Mouse (Mus musculus) cerebellum, adult 11-12 months (tissue): ENCODE measurements at regions not wholly inside any gene's neighbourhood (a gene's known extent, or its start where the extent isn't known, plus 50 kb on each side); places are given as distances from the start of the nearest gene placed in this dataset.

ENCODE experiments used
- DNase-seq: peaks from one replicate; pipeline ENCODE4 v3.0.0; 2022

DNA sequence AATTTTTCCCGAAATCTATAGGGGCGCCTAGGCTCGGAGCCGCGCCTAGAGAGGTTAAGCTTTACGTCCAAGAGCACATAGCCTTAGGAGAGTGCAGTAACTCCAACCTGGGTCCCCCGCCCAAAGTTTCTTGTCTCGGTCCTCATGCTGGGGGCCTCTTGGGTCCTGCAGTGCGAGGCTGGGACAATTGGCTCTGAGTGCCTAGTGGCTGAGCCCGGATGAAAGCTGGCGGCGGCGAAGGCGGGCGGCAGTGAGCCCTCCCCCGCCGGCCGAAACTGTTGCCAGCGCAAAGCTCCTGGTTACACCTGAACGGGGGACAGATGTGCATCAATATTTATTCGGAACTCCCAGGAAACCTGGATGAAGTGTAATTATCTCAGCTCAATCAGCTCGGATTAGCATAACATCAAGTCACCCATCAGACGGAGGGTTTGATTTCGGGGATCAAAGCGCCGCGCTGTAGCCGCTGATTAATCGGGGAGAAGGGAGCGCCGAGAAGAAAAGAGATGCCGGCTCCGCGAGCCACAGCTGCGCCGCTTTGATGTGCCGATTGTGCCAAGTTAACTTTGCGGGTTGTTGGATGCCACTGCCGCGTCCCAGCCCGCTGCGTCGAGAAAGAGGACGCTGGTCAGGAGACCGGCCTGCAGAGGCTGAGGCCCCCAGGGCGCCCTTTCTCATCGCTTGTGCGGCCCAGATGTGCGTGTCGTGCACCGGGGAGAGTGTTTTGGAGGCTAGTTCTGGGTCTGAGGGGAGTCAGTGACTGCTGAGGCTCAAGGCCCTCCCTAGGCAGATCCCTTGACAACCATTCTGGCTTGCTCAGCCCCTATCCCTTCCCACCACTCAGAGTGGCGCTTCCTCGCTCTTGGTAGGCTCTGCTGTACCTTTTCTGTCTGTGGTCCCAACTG lies 123.7 kb upstream of the 4931429L15Rik start:
- DNase-seq, result no peak

GRCm38 (mm10) chr9:46442739-46443181 lies 123.0 kb upstream of the 4931429L15Rik start:
- no peak for DNase-seq

DNA sequence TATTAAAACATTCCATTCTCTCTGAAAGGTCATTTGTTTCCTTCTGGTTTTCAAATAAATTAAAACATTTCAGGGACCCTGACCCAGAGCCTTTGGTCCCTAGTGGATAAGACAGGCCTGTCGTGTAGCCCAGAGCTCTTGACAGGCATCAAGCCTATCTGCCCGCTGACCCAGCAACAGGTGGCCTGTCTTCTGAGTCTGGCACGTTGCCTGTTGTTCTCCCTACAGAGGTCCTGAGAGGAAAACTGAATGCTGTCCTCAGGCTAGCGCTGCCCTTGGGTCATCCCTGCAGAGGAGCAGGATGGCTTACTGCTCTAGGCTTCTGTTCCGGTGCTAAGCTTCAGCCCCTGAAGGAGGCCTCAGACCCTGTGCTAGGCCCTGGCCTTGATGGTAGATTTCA lies 120.4 kb upstream of the 4931429L15Rik start:
- DNase-seq, result no peak

DNA sequence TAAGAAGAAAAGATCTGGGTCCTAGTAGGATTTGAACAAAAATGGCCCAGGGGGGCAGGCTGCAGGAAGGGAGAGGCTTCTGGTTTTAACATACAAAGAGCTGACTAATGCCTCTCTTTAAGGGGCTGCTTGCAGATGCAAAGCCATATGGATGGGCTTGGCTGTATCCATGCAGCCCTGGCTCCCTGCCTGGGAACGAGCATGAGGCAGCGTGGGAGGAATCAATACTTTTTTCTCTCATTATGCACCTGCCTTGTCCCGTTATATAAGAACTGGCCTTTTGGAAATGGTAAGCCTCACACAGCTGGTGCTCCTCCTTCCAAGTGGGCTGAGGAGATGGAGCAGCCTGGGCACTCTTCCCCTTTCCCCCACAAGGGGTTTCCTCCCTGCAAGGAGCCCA lies 114.9 kb upstream of the 4931429L15Rik start:
- DNase-seq, result peak; percentile 67

DNA sequence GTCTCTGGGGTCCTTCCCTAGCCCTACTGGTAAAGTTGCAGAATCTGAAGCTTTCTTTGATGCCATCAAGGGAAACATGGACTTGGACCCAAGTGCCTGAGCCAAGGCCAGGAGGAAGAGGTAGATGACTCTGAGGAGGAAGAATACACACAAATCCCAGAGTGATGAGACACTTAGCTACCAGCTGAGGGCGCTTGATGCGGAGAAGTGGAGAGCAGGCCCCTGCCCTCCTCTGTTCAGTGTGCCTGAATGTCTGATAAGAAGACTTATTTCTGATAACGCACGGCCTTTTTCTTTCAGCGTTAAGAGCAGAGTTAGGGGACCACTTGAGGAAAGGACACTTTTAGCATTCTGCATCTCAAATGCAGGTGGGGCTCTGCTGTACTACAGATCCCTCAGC lies 113.9 kb upstream of the 4931429L15Rik start:
- no peak for DNase-seq

DNA sequence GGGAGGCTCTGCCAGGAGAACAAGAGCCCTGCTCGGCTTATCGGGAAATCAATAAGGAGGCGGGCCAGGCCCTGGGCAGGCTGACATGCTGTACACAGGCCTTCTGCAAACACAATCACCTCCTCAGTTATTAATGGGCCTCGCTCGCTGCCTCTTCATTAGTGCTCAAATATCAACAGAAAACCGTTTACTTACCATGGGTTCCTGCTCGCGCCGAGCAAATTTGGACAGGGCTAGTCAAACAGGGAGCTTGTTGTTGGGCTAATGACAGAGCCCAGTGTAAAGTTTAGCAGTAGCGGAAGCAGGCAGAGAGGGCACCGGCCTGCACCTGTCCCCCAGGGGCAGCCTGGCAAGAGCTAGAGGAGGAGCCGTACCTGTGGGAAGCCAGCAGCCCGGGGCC lies 111.3 kb upstream of the 4931429L15Rik start:
- DNase-seq, result no peak

- DNase-seq, result no peak
Observed at GRCm38 (mm10) chr9:46423184-46423967, 103.6 kb upstream of the 4931429L15Rik start.

GRCm38 (mm10) chr9:46421688-46422274 lies 102.0 kb upstream of the 4931429L15Rik start:
- no peak for DNase-seq

GRCm38 (mm10) chr9:46411686-46412085 lies 91.9 kb upstream of the 4931429L15Rik start:
- DNase-seq, result no peak

- DNase-seq, result no peak
Observed at GRCm38 (mm10) chr9:46408776-46409175, 89.0 kb upstream of the 4931429L15Rik start.

GRCm38 (mm10) chr9:46406606-46407005 lies 86.8 kb upstream of the 4931429L15Rik start:
- DNase-seq, result no peak

- peak; percentile 20 for DNase-seq
Observed at GRCm38 (mm10) chr9:46396591-46396990, 76.8 kb upstream of the 4931429L15Rik start.

DNA sequence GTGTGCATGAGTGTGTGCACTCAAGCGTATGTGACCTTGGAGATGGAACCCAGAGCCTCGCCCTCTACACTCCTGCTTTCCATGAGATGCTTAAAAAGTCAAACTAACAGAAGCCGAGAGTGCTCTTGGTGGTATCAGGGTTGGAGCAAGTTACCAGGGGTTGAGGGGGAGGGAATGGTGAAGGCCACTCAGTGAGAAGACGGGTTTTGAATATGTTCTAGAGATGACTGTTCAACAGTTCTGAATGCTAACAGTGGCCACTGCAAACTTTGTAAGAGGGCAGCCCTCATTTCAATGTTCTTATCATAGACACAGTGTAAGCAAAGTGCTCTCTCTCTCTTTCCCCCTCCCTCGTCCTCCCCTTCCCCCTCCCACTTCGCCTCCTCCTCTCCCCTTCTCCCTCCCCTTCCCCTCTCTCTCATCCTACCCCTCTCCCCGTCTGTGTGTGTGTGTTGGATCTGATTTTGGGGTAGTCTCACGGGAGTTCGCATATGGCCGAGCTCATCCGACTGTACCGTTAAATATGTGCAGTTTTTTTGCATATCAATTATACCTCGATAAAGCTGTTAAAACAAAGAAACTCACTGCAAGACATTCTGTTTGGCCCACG lies 75.5 kb upstream of the 4931429L15Rik start:
- DNase-seq, result no peak

DNA sequence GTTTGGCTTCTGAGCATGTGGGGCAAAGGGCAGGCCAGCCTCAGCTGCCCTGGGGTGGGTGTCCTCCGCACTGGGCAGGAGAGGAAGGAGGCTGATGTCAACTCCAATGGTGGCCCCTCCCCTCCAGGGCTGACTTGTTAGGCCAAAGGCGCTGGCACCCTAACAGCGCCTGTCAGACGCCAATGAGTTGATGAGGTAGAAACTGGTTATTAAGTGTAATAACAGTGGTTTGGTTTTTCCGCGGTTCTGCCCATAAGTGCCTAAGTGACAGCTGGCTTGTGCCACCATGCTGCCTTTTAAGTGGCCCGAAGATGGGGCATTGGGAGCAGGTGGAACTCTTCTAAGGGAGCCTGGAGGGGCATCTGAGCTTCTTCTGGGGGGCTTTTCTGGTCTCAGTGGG lies 74.5 kb upstream of the 4931429L15Rik start:
- DNase-seq, result no peak

- DNase-seq, result peak; percentile 71
Observed at GRCm38 (mm10) chr9:46392641-46393321, 73.0 kb upstream of the 4931429L15Rik start.

DNA sequence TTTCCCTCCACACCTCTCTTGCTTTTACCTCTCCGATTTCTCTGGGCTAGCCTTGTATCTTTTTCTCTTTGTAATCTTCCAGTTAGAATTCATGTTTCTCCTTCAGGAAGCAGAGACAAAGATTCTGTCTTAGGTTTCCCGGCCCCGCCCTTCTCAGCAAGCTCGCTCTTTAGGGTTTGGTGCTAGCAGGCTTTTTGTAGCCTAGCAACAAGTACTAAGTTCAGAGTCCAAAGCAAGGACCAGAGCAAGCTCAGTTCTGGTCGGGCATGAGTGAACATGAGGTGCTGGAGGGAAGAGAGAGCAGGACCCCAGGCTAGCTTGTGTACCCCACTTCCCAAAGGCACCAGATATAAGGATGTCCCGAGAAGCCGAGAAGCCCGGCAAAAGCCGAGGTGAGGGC lies 70.0 kb upstream of the 4931429L15Rik start:
- DNase-seq, result no peak

DNA sequence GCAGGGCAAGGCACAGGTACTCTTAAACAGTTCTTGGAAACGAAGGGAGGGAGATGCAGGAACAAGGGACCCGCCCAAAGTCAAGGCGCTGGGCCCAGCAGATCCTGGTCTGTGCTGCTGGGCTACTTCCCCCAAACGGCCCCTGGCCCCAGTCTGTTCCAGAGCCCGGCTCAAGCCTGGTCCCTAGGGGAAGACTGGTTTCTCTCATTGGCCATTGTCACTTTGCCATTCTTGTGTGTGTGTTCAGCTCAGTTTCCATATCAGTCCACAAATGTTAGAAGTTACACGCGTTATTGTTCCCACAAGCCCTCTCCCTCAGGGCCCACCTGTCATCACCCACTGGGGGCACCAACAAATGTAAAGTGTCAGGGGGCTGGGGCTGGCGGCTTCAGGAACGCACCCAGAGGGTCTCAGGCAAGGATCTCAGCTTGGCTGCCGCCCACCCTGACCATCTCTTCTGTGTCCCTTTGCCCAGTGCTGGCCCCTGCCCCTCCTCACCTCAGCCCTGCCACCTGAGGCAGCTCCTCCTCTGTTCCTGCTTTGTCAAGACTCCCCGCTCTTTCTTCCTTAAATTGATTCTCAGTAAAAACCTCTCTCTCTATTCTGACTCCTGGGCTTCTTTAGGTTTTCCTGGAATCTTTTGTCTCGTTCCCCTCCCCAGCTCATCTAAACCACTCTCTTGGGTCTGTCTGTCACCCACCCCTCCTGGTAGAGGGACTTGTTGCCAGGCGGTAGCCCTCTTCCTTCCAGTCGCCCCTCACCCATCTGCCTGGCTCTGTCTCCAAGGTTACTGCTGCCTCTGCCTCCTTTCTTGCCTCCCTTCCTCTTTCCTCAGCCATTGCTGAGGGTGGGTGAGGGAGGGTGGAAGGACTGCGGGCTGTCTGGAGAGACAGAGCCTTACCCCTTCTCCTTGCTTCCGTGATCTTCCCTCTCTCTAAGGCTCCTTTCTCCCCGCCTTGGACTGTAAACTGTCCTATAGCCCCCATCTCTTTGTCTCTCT lies 69.2 kb upstream of the 4931429L15Rik start:
- DNase-seq, result no peak

DNA sequence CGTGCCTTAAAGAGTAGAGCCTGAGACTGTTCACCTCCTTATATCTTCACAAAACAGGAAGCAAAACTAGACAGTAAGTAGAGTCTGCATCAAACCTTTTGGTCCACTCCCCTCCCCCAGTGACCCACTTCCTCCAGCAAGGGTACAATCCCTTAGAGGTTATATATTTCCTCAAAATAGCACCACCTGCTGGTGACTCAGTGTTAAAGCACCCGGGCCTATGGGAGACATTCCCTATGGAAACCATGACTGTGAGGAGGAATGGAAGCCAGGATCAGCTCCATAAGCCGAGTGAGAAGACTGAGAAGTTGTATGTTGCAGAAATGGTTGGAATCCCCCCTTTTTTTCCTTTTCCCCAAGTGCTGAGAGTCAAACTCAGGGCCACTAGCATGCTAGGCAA lies 66.5 kb upstream of the 4931429L15Rik start:
- no peak for DNase-seq

GRCm38 (mm10) chr9:46381342-46381741 lies 61.6 kb upstream of the 4931429L15Rik start:
- DNase-seq, result no peak

DNA sequence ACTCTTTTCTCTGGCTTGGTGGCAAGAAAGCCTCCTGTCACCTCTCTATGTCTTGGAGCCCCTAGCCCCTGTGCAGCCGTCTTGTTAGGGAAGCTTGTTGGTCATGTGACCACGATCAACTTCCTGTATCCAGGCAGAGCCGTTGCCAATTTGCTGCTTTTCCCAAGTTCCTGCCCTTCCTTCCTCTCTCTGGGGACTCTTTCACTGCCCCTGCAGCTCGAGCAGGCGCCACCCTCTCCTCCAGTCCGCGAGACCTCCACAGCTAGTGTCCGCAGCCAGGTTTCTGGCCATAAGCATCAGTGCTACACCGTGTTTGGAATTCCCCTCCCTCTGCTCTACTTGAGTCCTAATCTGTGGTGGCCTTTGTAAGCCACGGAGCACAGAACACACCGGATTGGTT lies 59.7 kb upstream of the 4931429L15Rik start:
- DNase-seq, result no peak

DNA sequence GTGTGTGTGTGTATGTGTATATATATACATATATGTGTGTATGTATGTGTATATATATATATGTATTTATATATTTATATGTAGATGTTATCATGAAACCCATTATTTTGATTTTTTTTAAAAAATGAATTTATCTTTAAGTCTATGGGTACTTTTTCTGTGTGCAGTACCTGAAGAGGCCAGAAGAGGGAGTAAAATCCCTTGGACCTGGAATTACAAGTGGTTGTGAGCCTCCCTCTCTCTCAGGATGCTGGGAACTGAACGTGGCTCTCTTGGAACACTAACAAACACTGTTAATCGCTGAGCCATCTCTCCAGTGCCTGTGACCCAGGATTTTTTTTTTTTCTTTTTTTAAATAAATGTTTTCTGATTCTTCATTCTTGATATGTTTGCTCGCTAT lies 58.6 kb upstream of the 4931429L15Rik start:
- no peak for DNase-seq
